Mouse (Mus musculus): Measurements from ENCODE around the gene Vmn1r104.
"Not testable (repeated sequence)": the region's sequence is repeated elsewhere in the genome, so short reads cannot be mapped to it uniquely, and the experiment has no call there.

Gene Vmn1r104

GRCm38 (mm10) chr7:20533537-20533936 lies at the start of gene Vmn1r104:
TSS of gene Vmn1r104 (plus strand) at chr7:20533837.
- not testable (repeated sequence) for DNase-seq (ENCODE audit: low spot score)

- not testable (repeated sequence) for DNase-seq (ENCODE audit: low spot score)
These were observed 23.2 kb upstream of the Vmn1r104 start, which contains the start of gene Vmn1r103 for GRCm38 (mm10) chr7:20510434-20510833. TSS of gene Vmn1r103 (minus strand) at chr7:20510534.

GRCm38 (mm10) chr7:20545657-20546056 lies 12.0 kb downstream of the Vmn1r104 start, which contains the start of gene Gm5726:
TSS of gene Gm5726 (minus strand) at chr7:20545757.
- not testable (repeated sequence) for DNase-seq (ENCODE audit: low spot score)

GRCm38 (mm10) chr7:20576141-20576540 lies 42.5 kb downstream of the Vmn1r104 start, which contains the start of gene Gm4141:
TSS of gene Gm4141 (minus strand) at chr7:20576241.
- not testable (repeated sequence) for DNase-seq (ENCODE audit: low spot score)

Data from testis, postnatal 14 days (tissue).